Mouse (Mus musculus): ENCODE measurements around the gene Wdhd1.
"Not testable (repeated sequence)": the region's sequence is repeated elsewhere in the genome, so short reads cannot be mapped to it uniquely, and the experiment has no call there.

Wdhd1 gene

GRCm38 (mm10) chr14:47276637-47277393 is at the start of gene Wdhd1, which contains the start of gene Socs4:
Gene Wdhd1, minus strand, starts transcription at chr14:47276857.
Gene Socs4, plus strand, starts transcription at chr14:47276931.
- DNase-seq (ENCODE audit: low spot score in 2 of 2): peak; percentile 87 to 90

GRCm38 (mm10) chr14:47325965-47326761 is 49.5 kb upstream of the Wdhd1 start:
- no peak for DNase-seq (ENCODE audit: low spot score in 2 of 2)

- DNase-seq (ENCODE audit: low spot score in 2 of 2): not testable (repeated sequence)
Measured at GRCm38 (mm10) chr14:47321581-47321980, 44.9 kb upstream of the Wdhd1 start.

GRCm38 (mm10) chr14:47319362-47319761 is 42.7 kb upstream of the Wdhd1 start:
- no peak for DNase-seq (ENCODE audit: low spot score in 2 of 2)

GRCm38 (mm10) chr14:47310342-47311181 is 33.9 kb upstream of the Wdhd1 start:
- no peak for DNase-seq (ENCODE audit: low spot score in 2 of 2)

- DNase-seq (ENCODE audit: low spot score in 2 of 2): no peak
Measured at GRCm38 (mm10) chr14:47309061-47309460, 32.4 kb upstream of the Wdhd1 start.

- no peak for DNase-seq (ENCODE audit: low spot score in 2 of 2)
Measured at GRCm38 (mm10) chr14:47307669-47308068, 31.0 kb upstream of the Wdhd1 start.

- DNase-seq (ENCODE audit: low spot score in 2 of 2): no peak
Measured at GRCm38 (mm10) chr14:47305933-47306332, 29.3 kb upstream of the Wdhd1 start.

- DNase-seq (ENCODE audit: low spot score in 2 of 2): no peak
Measured at GRCm38 (mm10) chr14:47304814-47305405, 28.3 kb upstream of the Wdhd1 start.

GRCm38 (mm10) chr14:47302885-47303680 is 26.4 kb upstream of the Wdhd1 start:
- no peak for DNase-seq (ENCODE audit: low spot score in 2 of 2)

GRCm38 (mm10) chr14:47298819-47299261 is 22.2 kb upstream of the Wdhd1 start:
- DNase-seq (ENCODE audit: low spot score in 2 of 2): no peak

GRCm38 (mm10) chr14:47298408-47298792 is 21.7 kb upstream of the Wdhd1 start:
- DNase-seq (ENCODE audit: low spot score in 2 of 2): no peak

GRCm38 (mm10) chr14:47297785-47298407 is 21.2 kb upstream of the Wdhd1 start, which contains the start of gene Mapk1ip1l:
Gene Mapk1ip1l, plus strand, starts transcription at chr14:47298266.
- DNase-seq (ENCODE audit: low spot score in 2 of 2): peak; percentile 74 to 86

- DNase-seq (ENCODE audit: low spot score in 2 of 2): no peak
Measured at GRCm38 (mm10) chr14:47296232-47296631, 19.6 kb upstream of the Wdhd1 start.

- no peak for DNase-seq (ENCODE audit: low spot score in 2 of 2)
Measured at GRCm38 (mm10) chr14:47294136-47294535, 17.5 kb upstream of the Wdhd1 start.

- no peak for DNase-seq (ENCODE audit: low spot score in 2 of 2)
Measured at GRCm38 (mm10) chr14:47291772-47292171, 15.1 kb upstream of the Wdhd1 start.

- no peak for DNase-seq (ENCODE audit: low spot score in 2 of 2)
Measured at GRCm38 (mm10) chr14:47287021-47287420, 10.4 kb upstream of the Wdhd1 start.

- no peak for DNase-seq (ENCODE audit: low spot score in 2 of 2)
Measured at GRCm38 (mm10) chr14:47286215-47286614, 9.6 kb upstream of the Wdhd1 start.

GRCm38 (mm10) chr14:47285271-47285670 is 8.6 kb upstream of the Wdhd1 start:
- DNase-seq (ENCODE audit: low spot score in 2 of 2): no peak

GRCm38 (mm10) chr14:47283568-47283967 is 6.9 kb upstream of the Wdhd1 start:
- no peak for DNase-seq (ENCODE audit: low spot score in 2 of 2)
